Comparison of ENCODE assay signal across 8 mouse cellular contexts in the genomic region with DNA sequence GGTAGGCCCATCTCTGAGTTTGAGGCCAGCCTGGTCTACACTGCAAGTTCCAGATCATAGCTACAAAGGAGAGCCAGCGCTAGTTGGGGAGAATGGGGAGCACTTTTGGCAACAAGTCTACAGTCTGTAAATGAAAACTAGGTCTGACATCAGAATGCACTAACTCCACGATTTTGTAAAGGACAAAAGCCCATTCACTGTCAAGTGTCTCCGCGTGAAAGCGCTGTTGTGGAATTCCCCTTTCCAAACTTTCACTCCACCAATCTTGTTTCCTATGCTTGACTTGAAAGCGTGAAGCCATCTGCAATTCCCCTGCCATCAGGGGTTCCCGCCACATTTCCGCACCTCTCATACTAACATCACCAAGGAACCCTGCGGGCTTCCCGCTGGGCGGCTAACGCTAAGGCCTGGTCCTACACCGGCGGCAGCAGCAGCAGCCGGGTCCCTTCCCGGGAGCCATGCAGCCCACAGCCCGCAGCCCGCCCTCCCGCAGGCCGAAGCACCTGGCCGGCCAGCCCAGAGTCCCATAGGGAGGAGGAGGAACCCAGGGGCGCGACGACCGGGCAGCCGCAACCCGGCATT. TPM values are rescaled to one million over a fixed set of nuclear protein-coding genes. Genes with fewer than 3 reads are reported as not detected.
DNase-seq lines count a peak whose midpoint lies in the region; ATAC-seq lines count a peak whose summit lies in the region.

No protein-coding gene starts in this region.

- under 1% methylated on average over 27 of the region's 27 CpGs for WGBS in heart, embryonic 13.5 days
- WGBS in forebrain, embryonic 16.5 days, result under 1% methylated on average over 27 of the region's 27 CpGs
- under 1% methylated on average over 27 of the region's 27 CpGs for WGBS in liver, embryonic 16.5 days (ENCODE audit: insufficient replicate concordance)

- H3K4me2 ChIP-seq in heart, embryonic 13.5 days, result peak overlapping the region; percentile 77
- peak overlapping the region; percentile 75 for H3K4me2 ChIP-seq in forebrain, embryonic 16.5 days (ENCODE audit: low read length)
- peak overlapping the region; percentile 81 for H3K4me2 ChIP-seq in liver, embryonic 16.5 days (ENCODE audit: low read depth, low read length)

- H3K4me3 ChIP-seq in heart, embryonic 13.5 days, result peak overlapping the region; percentile 92
- peak overlapping the region; percentile 94 for H3K4me3 ChIP-seq in forebrain, embryonic 16.5 days (replicated peaks; ENCODE audit: low read length)
- H3K4me3 ChIP-seq in liver, embryonic 16.5 days (ENCODE audit: low read depth, low read length), result peak overlapping the region; percentile 90

- no peaks in the 10 kb centered on the region for H3K9me3 ChIP-seq in heart, embryonic 13.5 days
- H3K9me3 ChIP-seq in forebrain, embryonic 16.5 days (ENCODE audit: control insufficient read depth, low read length), result no peaks in the 10 kb centered on the region
- no peaks in the 10 kb centered on the region for H3K9me3 ChIP-seq in liver, embryonic 16.5 days (replicated peaks; ENCODE audit: control insufficient read depth, low read length)

- ATAC-seq in heart, embryonic 13.5 days (ENCODE audit: extremely low read depth, insufficient number of reproducible peaks, low FRiP score, low TSS enrichment), result peak; percentile 61
- no peak; the same call in 1 of the 2 replicates for ATAC-seq in forebrain, embryonic 16.5 days
- ATAC-seq in liver, embryonic 16.5 days (ENCODE audit: low read depth), result peak; percentile 45

- H3K36me3 ChIP-seq in heart, embryonic 13.5 days, result peaks cover 7% of the 10 kb centered on the region
- H3K36me3 ChIP-seq in forebrain, embryonic 16.5 days (ENCODE audit: control insufficient read depth, insufficient read depth), result no peaks in the 10 kb centered on the region
- H3K36me3 ChIP-seq in liver, embryonic 16.5 days (ENCODE audit: control insufficient read depth, insufficient read depth), result no peaks in the 10 kb centered on the region

- no peaks in the 10 kb centered on the region for H3K27me3 ChIP-seq in heart, embryonic 13.5 days (replicated peaks)
- no peaks in the 10 kb centered on the region for H3K27me3 ChIP-seq in forebrain, embryonic 16.5 days (replicated peaks; ENCODE audit: control insufficient read depth, insufficient read depth, low read length)
- H3K27me3 ChIP-seq in liver, embryonic 16.5 days (ENCODE audit: control insufficient read depth, insufficient read depth, low read depth, low read length), result no peaks in the 10 kb centered on the region

- H3K4me1 ChIP-seq in heart, embryonic 13.5 days, result peaks cover 41% of the 10 kb centered on the region
- peaks cover 21% of the 10 kb centered on the region for H3K4me1 ChIP-seq in forebrain, embryonic 16.5 days (replicated peaks; ENCODE audit: control insufficient read depth, insufficient read depth, low read length)
- H3K4me1 ChIP-seq in liver, embryonic 16.5 days (ENCODE audit: control insufficient read depth, low read depth, low read length), result peaks cover 24% of the 10 kb centered on the region

- peak overlapping the region; percentile 98 for H3K9ac ChIP-seq in heart, embryonic 13.5 days
- peak overlapping the region; percentile 99 for H3K9ac ChIP-seq in forebrain, embryonic 16.5 days (replicated peaks; ENCODE audit: low read depth, low read length)
- peak overlapping the region; percentile 98 for H3K9ac ChIP-seq in liver, embryonic 16.5 days (ENCODE audit: low read depth, low read length)

- peak overlapping the region; percentile 96 for H3K27ac ChIP-seq in heart, embryonic 13.5 days (replicated peaks)
- H3K27ac ChIP-seq in forebrain, embryonic 16.5 days (ENCODE audit: low read length), result peak overlapping the region; percentile 97
- peak overlapping the region; percentile 90 for H3K27ac ChIP-seq in liver, embryonic 16.5 days (ENCODE audit: low read length)

- DNase-seq in heart, adult 9 months (ENCODE audit: low spot score in 2 of 2), result no peak
- DNase-seq in thymus, postnatal 4 days, result peak; percentile 22
- DNase-seq in thymus, postnatal 14 days, result no peak
- no peak for DNase-seq in adrenal gland, adult 8-10 months
- DNase-seq in layer of hippocampus, adult 9-11 months, result no peak

RNA-seq across cellular contexts. Expression of gene Anapc13, which starts 0.6 kb away (rescaled TPM):
- 224 and 259 TPM in 2 replicates for polyA plus RNA-seq in heart, embryonic 13.5 days (2015; fragmentation: Nextera tagmentation; extraction: Ambion mirVana)
- polyA plus RNA-seq in forebrain, embryonic 16.5 days (2015; fragmentation: Nextera tagmentation; extraction: Ambion mirVana), result 109 and 111 TPM in 2 replicates
- 89.4 and 95.1 TPM in 2 replicates for polyA plus RNA-seq in liver, embryonic 16.5 days (2015; fragmentation: Nextera tagmentation; extraction: Ambion mirVana)
- 100 to 1,000 TPM; 286 to 364 (median 329) TPM for total RNA-seq in adrenal gland, adult 8-10 months (2022)

RNA-seq across cellular contexts. Expression of gene Cep63, which starts 0.8 kb away (rescaled TPM):
- 43.6 and 50.1 TPM in 2 replicates for polyA plus RNA-seq in heart, embryonic 13.5 days (2015; fragmentation: Nextera tagmentation; extraction: Ambion mirVana)
- 43.7 and 50.3 TPM in 2 replicates for polyA plus RNA-seq in forebrain, embryonic 16.5 days (2015; fragmentation: Nextera tagmentation; extraction: Ambion mirVana)
- 15.9 and 17.4 TPM in 2 replicates for polyA plus RNA-seq in liver, embryonic 16.5 days (2015; fragmentation: Nextera tagmentation; extraction: Ambion mirVana)
- total RNA-seq in adrenal gland, adult 8-10 months (2022), result 10 to 100 TPM; 33.8 to 46.8 (median 43.5) TPM
